Mouse (Mus musculus) kidney, postnatal 36 days (tissue): ENCODE data around the gene Olfr430.
"Not testable (repeated sequence)": the region's sequence is repeated elsewhere in the genome, so short reads cannot be mapped to it uniquely, and the experiment has no call there.

Experiments used
- DNase-seq, 2 experiments: peaks; one replicate each; pipeline ENCODE4 v3.0.0; 2021 to 2022; ENCODE audit warnings: mixed read lengths in 2 of 2

The Olfr430 gene

DNA sequence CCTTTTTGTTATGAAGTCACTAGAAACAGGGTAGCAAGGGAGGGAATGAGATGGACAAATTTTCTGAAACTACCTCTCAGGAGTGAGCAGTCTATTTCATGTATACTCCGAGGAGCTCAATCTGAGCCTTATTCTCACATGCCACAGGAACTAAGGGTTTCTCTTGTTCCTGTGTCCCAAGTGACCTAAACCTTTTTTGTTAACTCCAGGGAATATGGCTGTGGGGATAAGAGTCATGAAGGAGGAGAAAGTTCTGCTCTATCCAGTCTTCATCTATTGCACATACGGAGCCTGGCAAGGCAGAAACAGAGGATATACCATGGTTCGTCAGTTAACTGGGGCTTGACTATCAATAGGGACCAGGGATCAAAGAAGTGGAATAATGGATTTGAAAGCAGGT, at the start of gene Olfr430:
Gene Olfr430, plus strand, starts transcription at position 301 of the 400 bp plus-strand sequence.
- DNase-seq = no peak

DNA sequence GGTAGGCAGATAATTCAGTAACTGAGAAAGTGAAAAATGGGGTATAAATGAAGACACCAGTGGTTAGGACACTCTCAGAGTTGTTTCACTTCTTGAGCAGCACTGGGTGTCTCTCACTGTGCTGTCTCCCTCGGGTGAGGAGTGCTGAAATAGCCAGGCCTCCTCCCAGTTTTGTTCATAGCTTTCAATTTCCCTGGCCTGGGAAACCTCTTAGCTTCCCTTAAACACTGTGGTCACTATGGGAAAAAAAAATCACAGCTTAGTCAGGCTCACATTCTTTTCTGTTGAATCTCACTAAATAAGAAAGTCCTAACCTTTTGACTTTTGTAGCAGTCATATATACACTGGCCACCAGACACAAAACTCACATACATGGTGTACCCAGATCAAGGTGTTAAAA, 34.7 kb upstream of the Olfr430 start, which contains the start of gene Ifi205:
Gene Ifi205, minus strand, starts transcription at position 113 of the 400 bp plus-strand sequence.
- no peak for DNase-seq

DNA sequence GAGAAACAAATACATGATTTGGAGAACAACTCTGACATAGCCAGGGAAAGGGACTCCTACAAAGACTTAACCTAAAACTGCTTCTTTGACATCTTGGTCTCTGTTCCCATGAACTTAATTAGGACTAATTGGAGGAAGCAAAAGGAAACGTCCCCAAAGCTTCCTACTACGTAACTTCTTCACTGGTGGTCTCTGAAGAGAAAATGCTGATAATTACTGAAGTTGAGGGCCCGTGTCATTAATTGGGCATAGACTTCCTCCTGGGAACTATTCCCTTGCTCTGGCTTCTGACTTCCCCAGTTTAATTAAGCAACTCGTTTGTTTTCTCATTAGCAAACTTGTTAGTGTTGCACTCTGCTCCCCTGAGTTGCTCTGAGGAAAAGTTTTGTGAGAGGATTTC, 30.6 kb upstream of the Olfr430 start:
- no peak for DNase-seq

DNA sequence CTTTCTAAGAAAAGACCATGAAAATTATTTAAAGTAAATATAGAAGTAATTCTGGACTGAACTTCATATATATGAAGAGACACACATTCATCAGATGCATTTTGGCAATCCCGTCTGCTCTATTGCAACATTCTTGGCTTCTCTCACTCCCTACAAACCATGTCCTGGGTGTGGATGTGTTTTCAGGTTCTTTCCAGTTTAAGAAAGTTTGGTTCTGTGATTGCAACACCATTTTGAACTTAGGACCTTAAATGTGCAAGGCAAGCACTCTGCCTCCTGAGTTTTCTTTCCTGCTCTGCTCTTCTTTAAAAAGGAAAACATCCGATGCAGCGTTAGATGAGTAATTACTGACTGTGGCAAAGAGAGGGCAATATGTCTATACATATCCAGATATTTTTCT, 27.9 kb upstream of the Olfr430 start:
- DNase-seq = no peak

DNA sequence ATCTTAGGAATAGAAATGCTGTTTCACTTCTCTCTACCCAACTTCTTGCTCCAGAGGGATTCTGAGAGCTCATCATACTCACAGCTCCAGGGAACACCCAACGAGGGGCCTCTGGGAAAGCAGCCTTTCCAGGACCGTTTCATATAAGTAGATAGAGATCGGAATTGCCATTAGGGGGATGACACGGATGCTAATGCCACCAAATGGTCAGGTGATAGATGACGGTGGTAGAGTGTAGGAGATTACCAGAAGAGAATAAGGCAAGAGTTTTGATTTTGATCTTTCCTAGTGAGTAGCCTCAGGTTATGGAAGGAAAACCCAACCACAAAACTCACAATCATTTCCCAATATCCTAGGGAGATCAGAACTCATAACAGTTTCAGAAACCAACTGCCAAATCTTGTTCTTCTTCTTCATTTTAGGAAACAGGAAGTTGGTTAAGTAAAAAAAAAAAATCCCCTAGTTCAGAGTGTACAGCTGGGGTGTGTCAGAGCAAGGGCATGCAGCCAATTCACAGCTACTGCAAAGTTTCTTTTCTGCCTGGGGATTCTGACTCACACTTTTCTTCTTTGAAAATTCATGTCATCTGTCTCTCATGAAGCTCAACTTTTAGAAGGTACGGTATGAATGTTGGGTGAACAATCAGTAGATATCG, 25.8 kb upstream of the Olfr430 start, which contains the start of gene Olfr433:
Gene Olfr433, plus strand, starts transcription at position 183 of the 655 bp plus-strand sequence.
- DNase-seq = peak; percentile 42 to 75

DNA sequence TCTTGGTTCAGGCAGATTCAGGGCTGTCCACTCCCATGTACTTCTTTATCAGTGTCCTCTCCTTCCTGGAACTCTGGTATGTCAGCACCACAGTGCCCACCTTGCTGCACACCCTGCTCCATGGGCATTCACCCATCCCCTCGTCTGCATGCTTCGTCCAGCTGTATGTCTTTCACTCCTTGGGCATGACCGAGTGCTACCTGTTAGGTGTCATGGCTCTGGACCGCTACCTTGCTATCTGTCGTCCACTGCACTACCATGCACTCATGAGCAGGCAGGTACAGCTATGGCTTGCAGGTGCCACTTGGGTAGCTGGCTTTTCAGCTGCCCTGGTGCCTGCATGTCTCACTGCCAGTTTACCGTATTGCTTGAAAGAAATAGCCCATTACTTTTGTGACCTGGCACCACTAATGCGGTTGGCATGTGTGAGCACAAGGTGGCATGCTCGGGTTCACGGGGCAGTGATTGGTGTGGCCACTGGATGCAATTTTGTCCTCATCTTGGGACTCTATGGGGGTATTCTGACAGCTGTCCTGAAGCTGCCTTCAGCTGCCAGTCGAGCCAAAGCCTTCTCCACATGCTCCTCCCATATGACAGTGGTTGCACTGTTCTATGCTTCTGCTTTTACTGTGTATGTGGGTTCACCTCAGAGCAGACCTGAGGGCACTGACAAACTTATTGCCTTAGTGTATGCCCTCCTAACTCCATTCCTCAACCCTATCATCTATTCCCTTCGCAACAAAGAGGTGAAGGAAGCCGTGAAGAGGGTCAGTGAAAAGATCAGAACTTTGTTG, 24.1 kb upstream of the Olfr430 start:
- DNase-seq = not testable (repeated sequence)

DNA sequence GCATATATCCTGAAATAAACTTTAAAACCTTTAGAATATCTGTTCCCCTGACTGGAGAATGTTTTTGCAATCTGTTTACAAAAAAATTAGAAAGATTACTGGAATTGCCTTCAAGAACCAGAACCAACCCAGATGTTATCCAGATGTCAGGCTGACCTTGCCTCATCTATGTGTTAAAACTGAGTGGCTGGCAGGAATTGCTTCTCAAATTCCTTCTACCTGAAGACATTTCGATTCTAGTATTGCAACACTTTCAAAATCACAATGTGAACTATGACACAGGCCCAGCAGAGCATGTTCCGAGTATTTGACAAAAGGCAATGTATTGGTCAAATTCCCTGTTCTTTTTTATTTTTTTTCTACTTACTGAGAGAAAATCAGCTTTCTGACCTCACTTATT, 22.0 kb upstream of the Olfr430 start:
- no peak for DNase-seq

DNA sequence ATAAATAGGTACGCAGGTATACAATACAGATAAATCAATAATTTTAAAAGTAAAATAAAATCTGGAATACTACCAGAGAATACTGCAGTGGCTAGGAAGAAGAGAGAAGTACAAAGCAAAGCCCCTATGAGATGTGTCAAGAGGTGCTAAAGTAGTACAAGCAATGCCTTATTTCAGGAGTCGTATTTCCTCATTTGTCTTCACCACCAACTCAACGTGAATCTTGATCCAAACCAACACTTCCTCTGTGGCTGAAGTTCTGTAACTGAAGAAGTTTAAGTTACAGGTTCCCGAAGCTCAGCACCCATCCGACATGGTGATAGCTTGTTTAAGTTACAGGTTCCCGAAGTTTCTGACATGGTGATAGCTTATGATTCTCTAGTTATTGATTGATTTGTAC, 18.2 kb upstream of the Olfr430 start:
- DNase-seq = not testable (repeated sequence)

DNA sequence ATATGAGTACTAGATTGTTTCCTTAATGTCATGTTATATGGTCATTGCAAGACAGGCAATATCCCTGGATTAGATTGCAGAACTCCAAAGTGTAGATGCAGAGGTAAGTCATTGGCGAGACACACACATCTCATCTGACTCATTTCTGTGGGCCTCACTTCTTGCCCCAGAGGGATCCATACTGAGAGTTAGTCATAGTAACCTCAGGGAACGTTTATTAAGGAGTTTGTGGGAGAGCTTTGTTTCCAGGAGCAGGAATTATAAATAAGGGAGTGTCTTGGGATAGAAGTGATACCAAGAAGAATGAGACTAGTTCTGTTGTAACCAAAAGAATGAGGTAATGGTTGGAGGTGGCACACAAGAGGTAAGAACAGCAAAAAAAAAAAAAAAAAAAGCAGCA, 17.5 kb upstream of the Olfr430 start, which contains the start of gene Olfr432:
Gene Olfr432, plus strand, starts transcription at position 313 of the 400 bp plus-strand sequence.
- DNase-seq = no peak

DNA sequence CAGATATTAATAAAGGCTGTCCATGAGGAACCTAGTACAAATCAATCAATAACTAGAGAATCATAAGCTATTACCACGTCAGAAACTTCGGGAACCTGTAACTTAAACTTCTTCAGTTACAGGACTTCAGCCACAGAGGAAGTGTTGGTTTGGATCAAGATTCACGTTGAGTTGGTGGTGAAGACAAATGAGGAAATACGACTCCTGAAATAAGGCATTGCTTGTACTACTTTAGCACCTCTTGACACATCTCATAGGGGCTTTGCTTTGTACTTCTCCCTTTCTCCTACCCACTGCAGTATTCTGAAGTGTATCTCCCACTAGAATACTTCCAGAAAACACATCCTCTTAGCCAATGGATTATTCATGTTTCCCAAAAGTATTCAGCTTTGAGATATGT, 17.0 kb upstream of the Olfr430 start:
- not testable (repeated sequence) for DNase-seq

DNA sequence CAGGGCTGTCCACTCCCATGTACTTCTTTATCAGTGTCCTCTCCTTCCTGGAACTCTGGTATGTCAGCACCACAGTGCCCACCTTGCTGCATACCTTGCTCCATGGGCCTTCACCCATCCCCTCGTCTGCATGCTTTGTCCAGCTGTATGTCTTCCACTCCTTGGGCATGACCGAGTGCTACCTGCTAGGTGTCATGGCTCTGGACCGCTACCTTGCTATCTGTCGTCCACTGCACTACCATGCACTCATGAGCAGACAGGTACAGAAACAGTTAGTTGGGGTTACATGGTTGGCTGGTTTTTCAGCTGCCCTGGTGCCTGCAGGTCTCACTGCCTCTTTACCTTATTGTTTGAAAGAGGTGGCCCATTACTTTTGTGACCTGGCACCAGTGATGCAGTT, 15.9 kb upstream of the Olfr430 start:
- no peak for DNase-seq

DNA sequence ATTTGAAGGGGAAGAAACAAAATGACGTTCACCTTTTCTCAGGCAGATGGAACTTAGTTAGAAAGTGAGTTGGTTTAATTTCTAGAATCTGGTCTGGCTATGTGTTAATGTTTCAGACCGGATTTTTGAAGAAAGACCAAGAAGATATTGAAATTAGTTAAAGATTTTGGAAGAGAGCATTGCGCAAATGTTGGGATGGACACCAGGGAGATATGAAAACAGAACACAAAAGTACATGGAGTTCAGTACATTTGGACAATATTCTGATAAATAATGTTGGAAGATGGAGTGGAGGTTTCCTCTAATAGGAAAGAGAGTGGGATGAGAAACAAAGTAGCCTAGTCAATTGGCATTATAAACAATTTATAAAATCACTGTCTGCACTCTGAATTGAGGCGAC, 14.9 kb upstream of the Olfr430 start:
- no peak for DNase-seq

DNA sequence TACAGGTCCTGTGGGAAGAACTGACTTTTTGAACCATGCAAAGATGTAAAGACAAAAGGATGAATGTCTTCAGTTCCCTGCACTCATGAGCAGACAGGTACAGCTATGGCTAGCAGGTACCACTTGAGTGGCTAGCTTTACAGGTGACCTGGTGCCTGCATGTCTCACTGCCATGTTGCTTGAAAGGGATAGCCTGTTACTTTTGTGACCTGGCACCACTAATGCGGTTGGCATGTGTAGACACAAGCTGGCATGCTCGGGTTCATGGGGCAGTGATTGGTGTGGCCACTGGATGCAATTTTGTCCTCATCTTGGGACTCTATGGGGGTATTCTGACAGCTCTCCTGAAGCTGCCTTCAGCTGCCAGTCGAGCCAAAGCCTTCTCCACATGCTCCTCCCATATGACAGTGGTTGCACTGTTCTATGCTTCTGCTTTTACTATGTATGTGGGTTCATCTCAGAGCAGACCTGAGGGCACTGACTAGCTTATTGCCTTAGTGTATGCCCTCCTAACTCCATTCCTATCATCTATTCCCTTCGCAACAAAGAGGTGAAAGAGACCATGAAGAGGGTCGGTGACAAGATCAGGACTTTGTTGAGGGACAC, 14.4 kb upstream of the Olfr430 start:
- no peak for DNase-seq

DNA sequence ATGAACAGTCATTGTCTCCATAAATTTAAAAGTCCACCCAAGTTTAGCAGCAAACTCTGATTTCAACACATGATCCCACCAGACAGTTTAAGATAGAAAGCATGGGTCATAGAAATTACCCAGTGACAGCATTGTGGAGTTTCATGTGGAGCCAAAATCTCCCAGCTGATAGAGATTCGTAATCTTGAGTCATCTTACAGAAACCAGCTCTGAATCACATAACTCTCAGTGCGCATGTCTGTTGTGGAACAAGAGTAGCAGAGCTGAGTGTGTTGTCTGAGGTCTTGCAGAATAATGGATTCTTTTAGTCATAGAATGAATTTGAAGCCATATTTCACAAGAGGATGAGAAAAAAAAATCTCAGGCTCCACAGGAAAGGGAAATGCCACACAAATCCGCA, 13.4 kb upstream of the Olfr430 start:
- DNase-seq = no peak

DNA sequence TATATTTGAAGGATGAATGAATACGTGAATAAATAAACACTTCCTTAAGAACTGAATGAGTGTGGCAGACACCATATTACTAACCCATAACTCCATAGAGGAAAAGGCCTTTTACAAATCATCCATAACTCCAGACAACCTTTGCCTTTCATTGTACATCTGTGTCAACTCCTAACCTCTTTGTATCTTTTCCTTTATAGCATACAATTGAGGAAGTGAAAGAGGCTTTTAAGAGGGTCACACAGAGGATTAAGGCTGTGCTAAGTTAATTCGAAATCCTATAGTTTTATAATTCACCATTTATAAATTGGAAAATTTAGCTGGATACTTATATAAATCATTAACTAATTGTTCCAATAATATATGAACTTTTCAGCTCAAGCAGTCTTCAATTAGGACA, 11.2 kb upstream of the Olfr430 start:
- DNase-seq = no peak

DNA sequence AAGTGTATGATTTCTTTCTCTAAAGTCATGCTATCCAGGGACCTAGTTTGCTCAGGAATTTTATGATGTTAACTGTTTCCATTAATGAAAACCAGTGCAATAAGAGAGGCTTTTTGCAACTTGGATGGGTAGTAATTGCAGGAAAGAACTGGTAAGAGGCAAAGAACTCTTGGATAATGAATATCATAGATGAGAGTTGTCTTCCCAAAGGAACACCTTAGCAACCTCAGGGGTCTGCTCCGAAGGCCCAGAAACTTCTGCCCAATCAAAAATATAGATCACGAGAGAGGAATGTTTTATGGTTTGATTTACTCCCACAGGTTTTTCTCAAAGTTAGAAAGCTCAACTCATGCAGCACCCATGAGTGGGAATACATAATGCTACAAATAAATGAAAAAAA, 17.6 kb downstream of the Olfr430 start, which contains the start of gene Olfr429:
Gene Olfr429, plus strand, starts transcription at position 301 of the 400 bp plus-strand sequence.
- DNase-seq = no peak

DNA sequence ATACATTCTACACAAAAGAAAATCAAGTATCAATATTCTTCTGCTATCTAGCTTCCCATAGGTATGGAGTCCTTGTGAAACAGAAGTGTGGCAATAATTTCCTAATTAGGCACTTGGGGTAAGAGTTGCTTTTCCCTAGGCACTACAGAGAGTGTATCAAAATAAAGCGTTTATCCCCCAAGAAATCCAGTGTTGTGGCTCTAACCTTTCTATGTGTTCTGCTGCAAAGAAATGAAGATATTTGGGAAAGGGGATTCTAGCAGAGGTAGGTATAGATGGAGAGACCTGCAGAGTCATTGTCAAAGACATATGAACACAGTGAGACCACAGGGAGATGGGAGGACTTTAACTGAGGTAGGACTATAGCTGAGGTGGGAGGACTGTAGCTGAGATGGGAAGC, 30.2 kb downstream of the Olfr430 start, which contains the start of gene Olfr427:
Gene Olfr427, plus strand, starts transcription at position 301 of the 400 bp plus-strand sequence.
- no peak for DNase-seq

DNA sequence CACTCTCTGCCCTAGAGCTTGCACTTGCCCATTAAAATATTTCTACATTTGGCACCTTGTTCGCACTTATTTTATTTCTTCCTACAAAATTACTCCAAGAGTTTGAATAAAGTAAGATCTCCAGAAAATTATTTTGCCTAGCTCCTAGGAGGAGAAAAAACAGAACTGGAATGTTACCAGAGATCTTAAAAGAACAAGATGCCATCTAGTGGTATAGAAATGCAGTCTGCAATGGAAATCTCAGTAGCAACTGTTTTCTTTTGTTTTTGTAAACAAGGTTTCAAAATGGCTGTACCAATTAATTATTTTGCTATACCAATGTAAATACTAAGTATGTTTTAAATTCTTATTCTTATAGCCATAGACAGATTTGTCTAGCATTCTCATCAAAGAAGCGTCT, 37.3 kb downstream of the Olfr430 start:
- no peak for DNase-seq

DNA sequence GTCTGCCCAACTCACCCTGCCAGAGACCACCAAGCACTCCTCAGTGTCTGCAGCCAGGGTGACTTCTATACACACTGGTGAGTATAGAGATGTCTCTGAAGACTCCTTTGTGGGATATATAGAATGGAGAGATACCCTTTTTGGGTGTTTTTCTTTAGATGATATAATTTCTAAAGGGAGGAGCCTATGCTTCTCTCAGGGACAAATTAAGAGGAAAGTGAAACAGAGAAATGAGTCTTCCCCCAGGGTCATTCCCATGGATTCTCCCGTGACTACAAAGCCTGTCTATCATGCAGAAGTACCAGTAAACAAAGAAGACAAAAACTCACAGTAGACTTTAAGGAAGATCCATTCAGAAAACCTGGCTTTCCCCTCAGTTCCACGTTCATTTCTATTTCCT, 54.7 kb downstream of the Olfr430 start, which contains the start of gene Olfr231:
Gene Olfr231, minus strand, starts transcription at position 101 of the 400 bp plus-strand sequence.
- no peak for DNase-seq
